Mouse (Mus musculus) E14TG2a.4 (cell line): Measurements from ENCODE around the gene Mecr.

Experiments used
- CTCF ChIP-seq: conservative IDR thresholded peaks from 2 replicates; pipeline ENCODE4 v1.5.1; 2014; ENCODE audit warnings: low read length
- NANOG ChIP-seq: IDR thresholded peaks from 2 replicates; pipeline ENCODE4 v1.6.1; 2014; ENCODE audit warnings: borderline replicate concordance, low read length, mixed read lengths
- POU5F1 ChIP-seq: IDR thresholded peaks from 2 replicates; pipeline ENCODE4 v1.6.1; 2014; ENCODE audit warnings: low read length, borderline replicate concordance

DNA sequence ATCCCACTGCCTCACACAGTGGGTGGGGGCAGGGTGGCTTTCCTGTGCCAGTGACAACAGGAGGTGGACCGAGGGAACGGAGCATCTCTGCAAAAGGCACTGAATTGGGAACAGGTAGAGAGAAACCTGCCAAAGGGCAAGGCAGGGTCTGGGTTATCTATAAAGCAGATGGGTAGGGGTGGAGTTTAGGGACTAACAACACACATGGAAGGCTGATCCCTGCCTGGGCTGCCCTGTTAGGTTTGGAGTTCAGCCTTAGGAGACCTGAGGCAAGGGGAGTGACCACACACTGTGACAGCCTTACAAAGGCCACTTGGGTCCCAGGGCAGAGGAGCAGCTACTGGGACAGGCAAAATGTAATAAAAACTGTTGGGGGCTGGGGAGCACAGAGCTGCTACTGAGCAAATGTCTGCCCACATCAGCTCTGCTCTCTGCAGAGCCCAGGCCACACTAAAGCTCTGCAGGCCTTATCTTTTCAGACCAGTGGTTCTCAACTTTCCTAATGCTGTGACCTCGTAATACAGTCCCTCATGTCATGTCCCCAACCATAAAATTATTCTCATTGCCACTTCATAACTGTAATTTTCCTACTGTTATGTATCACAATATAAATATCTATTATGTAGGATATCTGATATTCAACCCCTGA, 10.4 kb upstream of the Mecr start:
- TF ChIP-seq CTCF (no peak), NANOG (no peak), POU5F1 (no peak)
